Mouse (Mus musculus) heart, postnatal 4 days (tissue): ENCODE data around the gene Rybp. TPM values are rescaled to one million over a fixed set of nuclear protein-coding genes. Genes with fewer than 3 reads are reported as not detected.
A peak's percentile ranks its signal among the peaks of the same experiment; 100 is the strongest.

Experiments used
- DNase-seq: peaks from one replicate; pipeline ENCODE4 v3.0.0; 2021
- total RNA-seq, 2 experiments: library from RNA; stranded (reverse); gene quantifications; 2 replicates each; pipeline ENCODE4 v1.2.3; 2021

Gene Rybp
- total RNA-seq, 2 experiments from 2014 or later: 23.9 to 28.1 TPM

- peak; percentile 26 for DNase-seq
Measured at GRCm38 (mm10) chr6:100188883-100189743, 98.2 kb downstream of the Rybp start.

- no peak for DNase-seq
Measured at GRCm38 (mm10) chr6:100187821-100188220, 99.5 kb downstream of the Rybp start.

GRCm38 (mm10) chr6:100186789-100187188, 100.5 kb downstream of the Rybp start:
- no peak for DNase-seq

GRCm38 (mm10) chr6:100185524-100185923, 101.8 kb downstream of the Rybp start:
- DNase-seq: no peak

GRCm38 (mm10) chr6:100183344-100183743, 103.9 kb downstream of the Rybp start:
- peak; percentile 48 for DNase-seq

- no peak for DNase-seq
Measured at GRCm38 (mm10) chr6:100180883-100181262, 106.4 kb downstream of the Rybp start.

- DNase-seq: no peak
Measured at GRCm38 (mm10) chr6:100180213-100180882, 106.9 kb downstream of the Rybp start.

GRCm38 (mm10) chr6:100178830-100179229, 108.5 kb downstream of the Rybp start:
- DNase-seq: no peak
